Mouse (Mus musculus): Measurements from ENCODE around the gene Elovl6.

Gene Elovl6

GRCm38 (mm10) chr3:129650293-129650612 lies 118.1 kb downstream of the Elovl6 start:
- no peak for DNase-seq

GRCm38 (mm10) chr3:129650931-129651330 lies 118.8 kb downstream of the Elovl6 start:
- no peak for DNase-seq

- no peak for DNase-seq
These were observed 119.6 kb downstream of the Elovl6 start for GRCm38 (mm10) chr3:129651765-129652164.

- no peak for DNase-seq
These were observed 120.3 kb downstream of the Elovl6 start for GRCm38 (mm10) chr3:129652476-129652875.

GRCm38 (mm10) chr3:129656540-129656939 lies 124.4 kb downstream of the Elovl6 start:
- no peak for DNase-seq

GRCm38 (mm10) chr3:129657222-129657621 lies 125.1 kb downstream of the Elovl6 start:
- no peak for DNase-seq

GRCm38 (mm10) chr3:129657775-129658174 lies 125.6 kb downstream of the Elovl6 start:
- DNase-seq, result no peak

GRCm38 (mm10) chr3:129658776-129659175 lies 126.6 kb downstream of the Elovl6 start:
- no peak for DNase-seq

GRCm38 (mm10) chr3:129663906-129664305 lies 131.8 kb downstream of the Elovl6 start:
- DNase-seq, result no peak

GRCm38 (mm10) chr3:129675923-129676322 lies 143.8 kb downstream of the Elovl6 start:
- no peak for DNase-seq

- no peak for DNase-seq
These were observed 148.1 kb downstream of the Elovl6 start for GRCm38 (mm10) chr3:129680258-129680657.

- no peak for DNase-seq
These were observed 149.7 kb downstream of the Elovl6 start for GRCm38 (mm10) chr3:129681841-129682240.

- peak; percentile 43 for DNase-seq
These were observed 150.2 kb downstream of the Elovl6 start for GRCm38 (mm10) chr3:129682389-129682788.

GRCm38 (mm10) chr3:129683060-129683679 lies 151.0 kb downstream of the Elovl6 start:
- peak; percentile 43 for DNase-seq

GRCm38 (mm10) chr3:129686196-129686595 lies 154.0 kb downstream of the Elovl6 start:
- no peak for DNase-seq

GRCm38 (mm10) chr3:129686698-129687333 lies 154.7 kb downstream of the Elovl6 start:
- peak; percentile 57 for DNase-seq

- DNase-seq, result no peak
These were observed 155.3 kb downstream of the Elovl6 start for GRCm38 (mm10) chr3:129687429-129687828.
